Mouse (Mus musculus) liver, postnatal 0 days (tissue): ENCODE results near the gene Cmah.

Experiments used
- CTCF ChIP-seq: sonication (generic); IDR thresholded peaks from 2 replicates; pipeline ENCODE4 v1.5.1; 2016; ENCODE audit warnings: antibody characterized with exemption, low read depth
- EP300 ChIP-seq: IDR thresholded peaks from 2 replicates; pipeline ENCODE4 v1.6.1; 2016; ENCODE audit warnings: antibody characterized with exemption, low read depth, mild to moderate bottlenecking

- TF ChIP-seq CTCF (no peak), EP300 (peak; percentile 92)
Observed at GRCm38 (mm10) chr13:24497001-24497400, 169.8 kb downstream of the Cmah start.
